Mouse (Mus musculus): ENCODE results near the gene Rfc2. TPM values are rescaled to one million over a fixed set of nuclear protein-coding genes. Genes with fewer than 3 reads are reported as not detected.

The Rfc2 gene
- total and polyA plus RNA-seq, 3 experiments = 304 to 424 TPM; not detected in 1

DNA sequence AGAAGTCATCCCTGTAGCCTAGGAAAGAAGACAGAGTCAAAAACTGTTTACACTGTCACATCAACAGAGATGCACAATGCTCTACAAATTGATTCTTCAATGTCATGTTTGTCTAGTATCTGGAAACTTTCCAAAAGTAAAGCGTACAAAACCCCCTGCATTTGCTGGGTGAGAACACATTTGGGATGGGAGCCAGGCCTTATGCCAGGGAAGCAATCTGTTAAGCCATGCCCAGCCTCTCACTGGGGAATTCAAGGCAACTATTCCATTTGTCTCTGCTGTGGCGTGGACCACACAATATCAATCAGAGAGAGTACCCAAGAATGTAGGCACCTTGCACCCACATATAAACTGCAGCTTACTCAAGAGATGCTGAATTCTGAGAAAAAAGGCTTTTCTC is 40.9 kb downstream of the Rfc2 start:
- Histone ChIP-seq H3K27ac (ENCODE audit: control insufficient read depth, low read depth, low read length) (no peak overlapping the region), H3K4me1 (ENCODE audit: control insufficient read depth in 1 of 2, insufficient read depth in 2 of 2, low read length in 2 of 2) (no peaks in the 10 kb centered on the region), H3K79me2 (ENCODE audit: control insufficient read depth, insufficient read depth, low read length, poor library complexity) (peaks cover 2% of the 10 kb centered on the region; the same call in 1 of the 2 replicates), H3K27me3 (ENCODE audit: control insufficient read depth in 1 of 2, insufficient read depth in 2 of 2, low read length in 2 of 2) (no peaks in the 10 kb centered on the region), H3K9me3 (replicated peaks; ENCODE audit: insufficient read depth, low read length) (no peaks in the 10 kb centered on the region), H3K36me3 (ENCODE audit: control insufficient read depth in 1 of 2, insufficient read depth in 2 of 2, low read length in 2 of 2) (peaks cover 0 to 18% of the 10 kb centered on the region in 2 experiments; a peak in 2 of 4 replicates), H3K4me3 (ENCODE audit: control insufficient read depth in 1 of 2, insufficient read depth in 1 of 2, low read depth in 2 of 2, low read length in 2 of 2) (no peak overlapping the region), H3K9ac (ENCODE audit: control insufficient read depth, low read depth, low read length, poor library complexity, severe bottlenecking) (no peak overlapping the region)
- TF ChIP-seq USF2 (IDR thresholded peaks at IDR 0.05; ENCODE audit: borderline replicate concordance in 1 of 2, insufficient read depth in 1 of 2, low read depth in 1 of 2, low read length in 2 of 2) (no peak), USF1 (IDR thresholded peaks at IDR 0.05; ENCODE audit: low read depth, low read length) (no peak), ZC3H11A (IDR thresholded peaks at IDR 0.05; ENCODE audit: low read depth, low read length) (no peak), UBTF (IDR thresholded peaks at IDR 0.05; ENCODE audit: borderline replicate concordance, insufficient read depth, low read depth, low read length) (no peak), POLR2AphosphoS5 (IDR thresholded peaks at IDR 0.05; ENCODE audit: borderline replicate concordance, low read depth, low read length) (no peak), ELF1 (IDR thresholded peaks at IDR 0.05; ENCODE audit: low read depth, low read length) (no peak), ZMIZ1 (IDR thresholded peaks at IDR 0.05; ENCODE audit: low read depth, low read length) (no peak), MXI1 (IDR thresholded peaks at IDR 0.05; ENCODE audit: low read depth, low read length) (no peak)
- no peak for DNase-seq (ENCODE audit: low read depth, low spot score)

GRCm38 (mm10) chr5:134629508-134629907 is 48.3 kb downstream of the Rfc2 start:
- H3K27ac ChIP-seq (ENCODE audit: control insufficient read depth, low read depth, low read length) = no peak overlapping the region
- H3K79me2 ChIP-seq (ENCODE audit: control insufficient read depth, insufficient read depth, low read length, poor library complexity) = peaks cover 69% of the 10 kb centered on the region
- no peaks in the 10 kb centered on the region for H3K9me3 ChIP-seq (replicated peaks; ENCODE audit: insufficient read depth, low read length)
- TF ChIP-seq KAT2A (conservative IDR thresholded peaks at IDR 0.05; ENCODE audit: low read depth, low read length) (no peak), BHLHE40 (IDR thresholded peaks at IDR 0.05; ENCODE audit: borderline replicate concordance, low read depth, low read length) (no peak), ZC3H11A (IDR thresholded peaks at IDR 0.05; ENCODE audit: low read depth, low read length) (no peak), RAD21 (IDR thresholded peaks at IDR 0.05; ENCODE audit: low read depth, low read length) (no peak), MAX (IDR thresholded peaks at IDR 0.05; ENCODE audit: low read length) (no peak), ETS1 (IDR thresholded peaks at IDR 0.05; ENCODE audit: low read depth, low read length) (no peak), TAL1 (IDR thresholded peaks at IDR 0.05; ENCODE audit: low read length) (no peak), MYC (IDR thresholded peaks at IDR 0.05; ENCODE audit: low read depth, low read length) (no peak), CTCF (IDR thresholded peaks at IDR 0.05 in 2 of 3, conservative IDR thresholded peaks at IDR 0.05 in 1 of 3; ENCODE audit: control insufficient read depth in 1 of 3, insufficient read depth in 1 of 3, low read depth in 2 of 3, low read length in 3 of 3, poor library complexity in 1 of 3, severe bottlenecking in 1 of 3) (no peak), MXI1 (IDR thresholded peaks at IDR 0.05; ENCODE audit: low read depth, low read length) (no peak), USF1 (IDR thresholded peaks at IDR 0.05; ENCODE audit: low read depth, low read length) (no peak), ZKSCAN1 (IDR thresholded peaks at IDR 0.05; ENCODE audit: low read depth, low read length) (no peak), MAZ (IDR thresholded peaks at IDR 0.05; ENCODE audit: low read depth, low read length) (no peak), SMC3 (IDR thresholded peaks at IDR 0.05; ENCODE audit: low read depth, low read length) (no peak), USF2 (IDR thresholded peaks at IDR 0.05; ENCODE audit: borderline replicate concordance in 1 of 2, insufficient read depth in 1 of 2, low read depth in 1 of 2, low read length in 2 of 2) (no peak), JUND (IDR thresholded peaks at IDR 0.05; ENCODE audit: low read depth, low read length) (no peak), ELF1 (IDR thresholded peaks at IDR 0.05; ENCODE audit: low read depth, low read length) (no peak), EP300 (IDR thresholded peaks at IDR 0.05; ENCODE audit: low read depth in 1 of 2, low read length in 2 of 2) (no peak)
- H3K36me3 ChIP-seq (ENCODE audit: control insufficient read depth in 1 of 2, insufficient read depth in 2 of 2, low read length in 2 of 2) = peaks cover 16 to 61% of the 10 kb centered on the region in 2 experiments
- H3K9ac ChIP-seq (ENCODE audit: control insufficient read depth, low read depth, low read length, poor library complexity, severe bottlenecking) = no peak overlapping the region
- no peak for DNase-seq (ENCODE audit: low read depth, low spot score)
- no peak overlapping the region for H3K4me3 ChIP-seq (ENCODE audit: control insufficient read depth in 1 of 2, insufficient read depth in 1 of 2, low read depth in 2 of 2, low read length in 2 of 2)
- H3K27me3 ChIP-seq (ENCODE audit: control insufficient read depth in 1 of 2, insufficient read depth in 2 of 2, low read length in 2 of 2) = no peaks in the 10 kb centered on the region
- peaks cover 3% of the 10 kb centered on the region in 2 experiments; a peak in 2 of 4 replicates for H3K4me1 ChIP-seq (ENCODE audit: control insufficient read depth in 1 of 2, insufficient read depth in 2 of 2, low read length in 2 of 2)

Measured in MEL (cell line).